Mouse (Mus musculus): ENCODE data around the gene Kcnv2. TPM values are rescaled to one million over a fixed set of nuclear protein-coding genes. Genes with fewer than 3 reads are reported as not detected.
A peak's percentile ranks its signal among the peaks of the same experiment; 100 is the strongest.

The Kcnv2 gene
- total and polyA plus RNA-seq, 2 experiments from 2014 or later, result 0.10 TPM; not detected in 1

GRCm38 (mm10) chr19:27364521-27364931 lies 42.1 kb downstream of the Kcnv2 start:
- H3K4me3 ChIP-seq (ENCODE audit: low read depth, low read length), result no peak overlapping the region
- H3K27me3 ChIP-seq (ENCODE audit: insufficient read depth, low read length), result no peaks in the 10 kb centered on the region
- no peak overlapping the region for H3K27ac ChIP-seq (ENCODE audit: low read depth, low read length)
- H3K9ac ChIP-seq, result no peak overlapping the region
- no peaks in the 10 kb centered on the region for H3K36me3 ChIP-seq (ENCODE audit: insufficient read depth)
- WGBS, result 14% methylated on average over 8 of the region's 8 CpGs
- ATAC-seq, result no peak
- TF ChIP-seq CTCF (IDR thresholded peaks at IDR 0.05; ENCODE audit: low read depth), result no peak
- H3K4me1 ChIP-seq (ENCODE audit: insufficient read depth), result no peaks in the 10 kb centered on the region
- no peaks in the 10 kb centered on the region for H3K9me3 ChIP-seq (ENCODE audit: low read length)
- peak overlapping the region; percentile 34 for H3K4me2 ChIP-seq (ENCODE audit: low read depth)
- DNase-seq, result no peak

GRCm38 (mm10) chr19:27366113-27366746 lies 43.8 kb downstream of the Kcnv2 start:
- no peaks in the 10 kb centered on the region for H3K36me3 ChIP-seq (ENCODE audit: insufficient read depth)
- no peak for ATAC-seq

GRCm38 (mm10) chr19:27369461-27370135 lies 47.2 kb downstream of the Kcnv2 start:
- Histone ChIP-seq H3K9ac (no peak overlapping the region), H3K36me3 (ENCODE audit: insufficient read depth) (no peaks in the 10 kb centered on the region), H3K27ac (ENCODE audit: low read depth, low read length) (no peak overlapping the region), H3K4me3 (ENCODE audit: low read depth, low read length) (no peak overlapping the region), H3K9me3 (ENCODE audit: low read length) (no peaks in the 10 kb centered on the region), H3K4me2 (ENCODE audit: low read depth) (no peak overlapping the region), H3K4me1 (ENCODE audit: insufficient read depth) (no peaks in the 10 kb centered on the region), H3K27me3 (ENCODE audit: insufficient read depth, low read length) (no peaks in the 10 kb centered on the region)
- 43% methylated on average over 3 of the region's 3 CpGs for WGBS
- no peak for TF ChIP-seq CTCF (IDR thresholded peaks at IDR 0.05; ENCODE audit: low read depth)
- DNase-seq, result no peak
- no peak for ATAC-seq

More at GRCm38 (mm10) chr19:27366113-27366746, 43.8 kb downstream of the Kcnv2 start:
- no peak for TF ChIP-seq CTCF (IDR thresholded peaks at IDR 0.05; ENCODE audit: low read depth)
- H3K4me1 ChIP-seq (ENCODE audit: insufficient read depth), result no peaks in the 10 kb centered on the region
- H3K9me3 ChIP-seq (ENCODE audit: low read length), result no peaks in the 10 kb centered on the region
- H3K4me2 ChIP-seq (ENCODE audit: low read depth), result no peak overlapping the region
- no peaks in the 10 kb centered on the region for H3K27me3 ChIP-seq (ENCODE audit: insufficient read depth, low read length)
- H3K9ac ChIP-seq, result no peak overlapping the region
- DNase-seq, result no peak
- WGBS, result 84% methylated on average over 10 of the region's 10 CpGs
- no peak overlapping the region for H3K4me3 ChIP-seq (ENCODE audit: low read depth, low read length)
- no peak overlapping the region for H3K27ac ChIP-seq (ENCODE audit: low read depth, low read length)

GRCm38 (mm10) chr19:27370174-27370573 lies 47.8 kb downstream of the Kcnv2 start:
- no peak overlapping the region for H3K4me2 ChIP-seq (ENCODE audit: low read depth)
- TF ChIP-seq CTCF (IDR thresholded peaks at IDR 0.05; ENCODE audit: low read depth), result no peak
- DNase-seq (no peak), ATAC-seq (no peak)
- no peaks in the 10 kb centered on the region for H3K36me3 ChIP-seq (ENCODE audit: insufficient read depth)
- 70% methylated on average over 2 of the region's 2 CpGs for WGBS
- H3K4me1 ChIP-seq (ENCODE audit: insufficient read depth), result no peaks in the 10 kb centered on the region
- no peaks in the 10 kb centered on the region for H3K27me3 ChIP-seq (ENCODE audit: insufficient read depth, low read length)
- no peaks in the 10 kb centered on the region for H3K9me3 ChIP-seq (ENCODE audit: low read length)
- no peak overlapping the region for H3K27ac ChIP-seq (ENCODE audit: low read depth, low read length)
- H3K4me3 ChIP-seq (ENCODE audit: low read depth, low read length), result no peak overlapping the region
- H3K9ac ChIP-seq, result no peak overlapping the region

GRCm38 (mm10) chr19:27370784-27371183 lies 48.4 kb downstream of the Kcnv2 start:
- TF ChIP-seq CTCF (IDR thresholded peaks at IDR 0.05; ENCODE audit: low read depth), result no peak
- Histone ChIP-seq H3K4me3 (ENCODE audit: low read depth, low read length) (no peak overlapping the region), H3K36me3 (ENCODE audit: insufficient read depth) (no peaks in the 10 kb centered on the region), H3K9ac (no peak overlapping the region), H3K27ac (ENCODE audit: low read depth, low read length) (no peak overlapping the region), H3K27me3 (ENCODE audit: insufficient read depth, low read length) (no peaks in the 10 kb centered on the region), H3K4me2 (ENCODE audit: low read depth) (no peak overlapping the region), H3K9me3 (ENCODE audit: low read length) (no peaks in the 10 kb centered on the region), H3K4me1 (ENCODE audit: insufficient read depth) (no peaks in the 10 kb centered on the region)
- ATAC-seq (no peak), DNase-seq (no peak)
- 96% methylated on average over 2 of the region's 2 CpGs for WGBS

GRCm38 (mm10) chr19:27379712-27380401 lies 57.5 kb downstream of the Kcnv2 start:
- no peaks in the 10 kb centered on the region for H3K27me3 ChIP-seq (ENCODE audit: insufficient read depth, low read length)
- WGBS, result 81% methylated on average over 2 of the region's 2 CpGs
- H3K4me3 ChIP-seq (ENCODE audit: low read depth, low read length), result no peak overlapping the region
- no peaks in the 10 kb centered on the region for H3K36me3 ChIP-seq (ENCODE audit: insufficient read depth)
- no peak for ATAC-seq
- H3K27ac ChIP-seq (ENCODE audit: low read depth, low read length), result no peak overlapping the region
- H3K9me3 ChIP-seq (ENCODE audit: low read length), result no peaks in the 10 kb centered on the region
- DNase-seq, result no peak
- H3K4me1 ChIP-seq (ENCODE audit: insufficient read depth), result no peaks in the 10 kb centered on the region
- TF ChIP-seq CTCF (IDR thresholded peaks at IDR 0.05; ENCODE audit: low read depth), result no peak
- H3K4me2 ChIP-seq (ENCODE audit: low read depth), result no peak overlapping the region
- no peak overlapping the region for H3K9ac ChIP-seq

- H3K36me3 ChIP-seq (ENCODE audit: insufficient read depth), result peaks cover 12% of the 10 kb centered on the region
- no peak for TF ChIP-seq CTCF (IDR thresholded peaks at IDR 0.05; ENCODE audit: low read depth)
- no peak overlapping the region for H3K27ac ChIP-seq (ENCODE audit: low read depth, low read length)
- H3K4me2 ChIP-seq (ENCODE audit: low read depth), result no peak overlapping the region
- no peaks in the 10 kb centered on the region for H3K27me3 ChIP-seq (ENCODE audit: insufficient read depth, low read length)
- H3K4me3 ChIP-seq (ENCODE audit: low read depth, low read length), result no peak overlapping the region
- no peak overlapping the region for H3K9ac ChIP-seq
- DNase-seq (peak; percentile 47), ATAC-seq (no peak)
- WGBS, result 50% methylated on average over 1 of the region's 1 CpGs
- no peaks in the 10 kb centered on the region for H3K4me1 ChIP-seq (ENCODE audit: insufficient read depth)
- H3K9me3 ChIP-seq (ENCODE audit: low read length), result no peaks in the 10 kb centered on the region
Observed at GRCm38 (mm10) chr19:27382131-27382530, 59.7 kb downstream of the Kcnv2 start.
